Mouse (Mus musculus): ENCODE measurements around the gene Psme2. TPM values are rescaled to one million over a fixed set of nuclear protein-coding genes. Genes with fewer than 3 reads are reported as not detected.

Psme2 gene
- total RNA-seq, 2 experiments from 2014 or later, result 190 to 351 TPM

- ATAC-seq (replicated peaks; ENCODE audit: low FRiP score, low TSS enrichment, poor library complexity, severe bottlenecking), result peak; percentile 35
Measured at GRCm38 (mm10) chr14:55540787-55541321, 50.1 kb downstream of the Psme2 start.

GRCm38 (mm10) chr14:55540067-55540786 is 50.7 kb downstream of the Psme2 start, which contains the start of gene Pck2:
Gene Pck2 (plus strand): TSS chr14:55540266.
- peak; percentile 89 for ATAC-seq (replicated peaks; ENCODE audit: low FRiP score, low TSS enrichment, poor library complexity, severe bottlenecking)

Other genes starting within 250 kb of the Psme2 start
Only the 30 nearest of the 31 such genes appear.
- 103 and 133 TPM in 2 replicates for gene Dhrs4, start 112.4 kb downstream of the Psme2 start, total RNA-seq (2014; fragmentation: Nextera tagmentation)
- gene Dhrs4, start 112.4 kb downstream of the Psme2 start, total RNA-seq (2017), result 128 and 189 TPM in 2 replicates
- gene Carmil3, start 100.5 kb downstream of the Psme2 start, total RNA-seq (2014; fragmentation: Nextera tagmentation), result 0.77 and 1.3 TPM in 2 replicates
- 0.42 and 0.70 TPM in 2 replicates for gene Carmil3, start 100.5 kb downstream of the Psme2 start, total RNA-seq (2017)
- gene Cpne6, start 80.7 kb downstream of the Psme2 start, total RNA-seq (2014; fragmentation: Nextera tagmentation), result not detected in 2 replicates
- not detected in 2 replicates for gene Cpne6, start 80.7 kb downstream of the Psme2 start, total RNA-seq (2017)
- not detected in 2 replicates for gene Nrl, start 66.1 kb downstream of the Psme2 start, total RNA-seq (2014; fragmentation: Nextera tagmentation)
- not detected in 2 replicates for gene Nrl, start 66.1 kb downstream of the Psme2 start, total RNA-seq (2017)
- 66.0 and 88.0 TPM in 2 replicates for gene Pck2, start 50.8 kb downstream of the Psme2 start, total RNA-seq (2014; fragmentation: Nextera tagmentation)
- gene Pck2, start 50.8 kb downstream of the Psme2 start, total RNA-seq (2017), result 48.7 and 55.6 TPM in 2 replicates
- 41.6 and 45.9 TPM in 2 replicates for gene Dcaf11, start 31.1 kb downstream of the Psme2 start, total RNA-seq (2014; fragmentation: Nextera tagmentation)
- gene Dcaf11, start 31.1 kb downstream of the Psme2 start, total RNA-seq (2017), result 48.3 and 115 TPM in 2 replicates
- gene A730061H03Rik, start 30.7 kb downstream of the Psme2 start, total RNA-seq (2014; fragmentation: Nextera tagmentation), result 2.7 TPM in 1 of 2 replicates, not detected in the other
- 14.8 TPM in 1 of 2 replicates, not detected in the other for gene A730061H03Rik, start 30.7 kb downstream of the Psme2 start, total RNA-seq (2017)
- gene Fitm1, start 15.5 kb downstream of the Psme2 start, total RNA-seq (2014; fragmentation: Nextera tagmentation), result not detected in 2 replicates
- gene Fitm1, start 15.5 kb downstream of the Psme2 start, total RNA-seq (2017), result not detected in 2 replicates
- 311 and 359 TPM in 2 replicates for gene Psme1, start 13.0 kb downstream of the Psme2 start, total RNA-seq (2014; fragmentation: Nextera tagmentation)
- 249 and 300 TPM in 2 replicates for gene Psme1, start 13.0 kb downstream of the Psme2 start, total RNA-seq (2017)
- gene Emc9, start 5.8 kb downstream of the Psme2 start, total RNA-seq (2014; fragmentation: Nextera tagmentation), result 37.3 and 44.8 TPM in 2 replicates
- gene Emc9, start 5.8 kb downstream of the Psme2 start, total RNA-seq (2017), result 22.7 and 26.7 TPM in 2 replicates
- 35.8 and 47.0 TPM in 2 replicates for gene Rnf31, start 595 bp upstream of the Psme2 start, total RNA-seq (2014; fragmentation: Nextera tagmentation)
- gene Rnf31, start 595 bp upstream of the Psme2 start, total RNA-seq (2017), result 23.8 and 46.4 TPM in 2 replicates
- gene Irf9, start 12.5 kb upstream of the Psme2 start, total RNA-seq (2014; fragmentation: Nextera tagmentation), result 57.9 and 65.2 TPM in 2 replicates
- gene Irf9, start 12.5 kb upstream of the Psme2 start, total RNA-seq (2017), result 41.6 and 41.7 TPM in 2 replicates
- 28.2 and 53.3 TPM in 2 replicates for gene Rec8, start 26.9 kb upstream of the Psme2 start, total RNA-seq (2014; fragmentation: Nextera tagmentation)
- 16.0 and 27.6 TPM in 2 replicates for gene Rec8, start 26.9 kb upstream of the Psme2 start, total RNA-seq (2017)
- gene Ipo4, start 44.8 kb upstream of the Psme2 start, total RNA-seq (2014; fragmentation: Nextera tagmentation), result 79.0 and 101 TPM in 2 replicates
- 21.2 and 26.9 TPM in 2 replicates for gene Ipo4, start 44.8 kb upstream of the Psme2 start, total RNA-seq (2017)
- 4.9 and 11.6 TPM in 2 replicates for gene Gm49378, start 46.8 kb upstream of the Psme2 start, total RNA-seq (2014; fragmentation: Nextera tagmentation)
- gene Gm49378, start 46.8 kb upstream of the Psme2 start, total RNA-seq (2017), result 3.5 and 3.7 TPM in 2 replicates
- 43.8 and 52.6 TPM in 2 replicates for gene Tm9sf1, start 52.7 kb upstream of the Psme2 start, total RNA-seq (2014; fragmentation: Nextera tagmentation)
- gene Tm9sf1, start 52.7 kb upstream of the Psme2 start, total RNA-seq (2017), result 61.9 and 77.4 TPM in 2 replicates
- 0.87 and 0.99 TPM in 2 replicates for gene Tssk4, start 59.1 kb upstream of the Psme2 start, total RNA-seq (2014; fragmentation: Nextera tagmentation)
- 0.69 TPM in 1 of 2 replicates, not detected in the other for gene Tssk4, start 59.1 kb upstream of the Psme2 start, total RNA-seq (2017)
- gene Mdp1, start 69.4 kb upstream of the Psme2 start, total RNA-seq (2014; fragmentation: Nextera tagmentation), result 39.9 and 57.6 TPM in 2 replicates
- 33.5 and 34.1 TPM in 2 replicates for gene Mdp1, start 69.4 kb upstream of the Psme2 start, total RNA-seq (2017)
- 20.2 and 31.1 TPM in 2 replicates for gene Gmpr2, start 80.8 kb upstream of the Psme2 start, total RNA-seq (2014; fragmentation: Nextera tagmentation)
- 22.6 and 24.8 TPM in 2 replicates for gene Gmpr2, start 80.8 kb upstream of the Psme2 start, total RNA-seq (2017)
- 398 and 455 TPM in 2 replicates for gene Nedd8, start 81.0 kb upstream of the Psme2 start, total RNA-seq (2014; fragmentation: Nextera tagmentation)
- gene Nedd8, start 81.0 kb upstream of the Psme2 start, total RNA-seq (2017), result 365 and 374 TPM in 2 replicates
- gene Tinf2, start 90.7 kb upstream of the Psme2 start, total RNA-seq (2014; fragmentation: Nextera tagmentation), result 22.2 and 59.3 TPM in 2 replicates
- gene Tinf2, start 90.7 kb upstream of the Psme2 start, total RNA-seq (2017), result 22.8 and 24.0 TPM in 2 replicates
- not detected in 2 replicates for gene Tgm1, start 122.8 kb upstream of the Psme2 start, total RNA-seq (2014; fragmentation: Nextera tagmentation)
- gene Tgm1, start 122.8 kb upstream of the Psme2 start, total RNA-seq (2017), result 0.15 TPM in 1 of 2 replicates, not detected in the other
- 14.4 and 20.2 TPM in 2 replicates for gene Rabggta, start 131.2 kb upstream of the Psme2 start, total RNA-seq (2014; fragmentation: Nextera tagmentation)
- gene Rabggta, start 131.2 kb upstream of the Psme2 start, total RNA-seq (2017), result 7.7 and 12.6 TPM in 2 replicates
- gene Dhrs1, start 154.6 kb upstream of the Psme2 start, total RNA-seq (2014; fragmentation: Nextera tagmentation), result 21.5 and 31.0 TPM in 2 replicates
- gene Dhrs1, start 154.6 kb upstream of the Psme2 start, total RNA-seq (2017), result 10.0 and 10.3 TPM in 2 replicates
- gene Nop9, start 154.6 kb upstream of the Psme2 start, total RNA-seq (2014; fragmentation: Nextera tagmentation), result 35.8 and 52.0 TPM in 2 replicates
- 24.8 and 27.5 TPM in 2 replicates for gene Nop9, start 154.6 kb upstream of the Psme2 start, total RNA-seq (2017)
- gene Cideb, start 167.3 kb upstream of the Psme2 start, total RNA-seq (2014; fragmentation: Nextera tagmentation), result not detected in 2 replicates
- not detected in 2 replicates for gene Cideb, start 167.3 kb upstream of the Psme2 start, total RNA-seq (2017)
- gene Ltb4r2, start 170.3 kb upstream of the Psme2 start, total RNA-seq (2014; fragmentation: Nextera tagmentation), result not detected in 2 replicates
- 0.38 and 1.7 TPM in 2 replicates for gene Ltb4r2, start 170.3 kb upstream of the Psme2 start, total RNA-seq (2017)
- 0.50 and 3.5 TPM in 2 replicates for gene Ltb4r1, start 174.8 kb upstream of the Psme2 start, total RNA-seq (2014; fragmentation: Nextera tagmentation)
- gene Ltb4r1, start 174.8 kb upstream of the Psme2 start, total RNA-seq (2017), result 0.76 and 3.1 TPM in 2 replicates
- gene Adcy4, start 193.0 kb upstream of the Psme2 start, total RNA-seq (2014; fragmentation: Nextera tagmentation), result not detected in 2 replicates
- not detected in 2 replicates for gene Adcy4, start 193.0 kb upstream of the Psme2 start, total RNA-seq (2017)
- 55.7 and 87.0 TPM in 2 replicates for gene Ripk3, start 197.8 kb upstream of the Psme2 start, total RNA-seq (2014; fragmentation: Nextera tagmentation)
- 8.9 and 23.1 TPM in 2 replicates for gene Ripk3, start 197.8 kb upstream of the Psme2 start, total RNA-seq (2017)

Measured in megakaryocyte-erythroid progenitor cell, adult 5-6 weeks (primary cell).